Mouse (Mus musculus) forebrain, embryonic 11.5 days (tissue): Measurements from ENCODE around the gene Itga1. TPM values are rescaled to one million over a fixed set of nuclear protein-coding genes. Genes with fewer than 3 reads are reported as not detected.

ENCODE experiments used
- polyA plus RNA-seq: library from polyadenylated mRNA; unstranded; fragments of >200 nt; fragmentation: Nextera tagmentation; extraction: Ambion mirVana; gene quantifications from 2 replicates; pipeline ENCODE4 v1.2.1, GENCODE M21; 2014

Itga1 gene
- polyA plus RNA-seq, 1 experiment from 2014 or later = 5.3 TPM

Other genes with a start within 250 kb of the Itga1 start
- 1.6 and 1.7 TPM in 2 replicates for gene Itga2, start 169.9 kb downstream of the Itga1 start, polyA plus RNA-seq
- 6.4 and 8.8 TPM in 2 replicates for gene Pelo, start 11.8 kb downstream of the Itga1 start, polyA plus RNA-seq
- 4.3 and 4.4 TPM in 2 replicates for gene Gm49395, start within 50 bp of the Itga1 start, polyA plus RNA-seq